Mouse (Mus musculus): ENCODE measurements around the gene Mst1.

DNA sequence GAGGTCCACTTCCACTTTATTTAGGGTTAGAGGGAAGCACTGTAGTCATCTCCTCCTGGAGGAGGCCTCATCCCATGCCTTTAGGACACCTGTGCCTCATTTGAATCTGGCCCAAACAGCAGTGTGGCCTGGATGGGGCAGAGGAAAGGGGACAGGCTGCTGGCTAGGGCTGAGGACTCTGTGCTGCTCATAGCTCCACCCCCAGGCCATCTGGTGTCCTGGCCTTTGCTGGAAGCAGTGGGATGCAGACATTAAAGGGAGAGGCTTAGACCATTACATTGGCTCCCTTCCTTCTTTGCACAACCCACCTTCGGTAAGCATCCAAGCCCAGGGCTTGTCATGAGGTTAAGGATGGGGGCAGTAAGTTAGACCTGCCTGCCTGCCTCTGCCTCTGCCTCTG, 53.2 kb downstream of the Mst1 start:
- TF ChIP-seq CTCF (IDR thresholded peaks at IDR 0.05; ENCODE audit: insufficient read depth, low read depth, low read length) (no peak), POLR2A (IDR thresholded peaks at IDR 0.05; ENCODE audit: insufficient read depth, low read depth, low read length) (no peak)

All from olfactory bulb, adult 2 months (tissue).